Mouse (Mus musculus): ENCODE results near the gene Nfam1. TPM values are rescaled to one million over a fixed set of nuclear protein-coding genes. Genes with fewer than 3 reads are reported as not detected.
"Not testable (repeated sequence)": the region's sequence is repeated elsewhere in the genome, so short reads cannot be mapped to it uniquely, and the experiment has no call there.

Gene Nfam1
- 2.6 and 5.9 TPM in 2 replicates for total RNA-seq (2021)
- long read RNA-seq, experiment 1, partial matches to known transcripts: 1 of 1 reads
- long read RNA-seq, experiment 1, other reads (novel, unspliced or antisense): 0 of 1 reads
- long read RNA-seq, experiment 2, full-length matches to known transcripts: 1 of 2 reads
- long read RNA-seq, experiment 2, partial matches to known transcripts: 0 of 2 reads
- long read RNA-seq, experiment 2, other reads (novel, unspliced or antisense): 1 of 2 reads

GRCm38 (mm10) chr15:83032981-83033541 lies at the start of gene Nfam1:
Gene Nfam1 (minus strand): TSS chr15:83033306.
- DNase-seq: peak; percentile 47

GRCm38 (mm10) chr15:83075607-83076525 lies 42.8 kb upstream of the Nfam1 start:
- DNase-seq: no peak

DNA sequence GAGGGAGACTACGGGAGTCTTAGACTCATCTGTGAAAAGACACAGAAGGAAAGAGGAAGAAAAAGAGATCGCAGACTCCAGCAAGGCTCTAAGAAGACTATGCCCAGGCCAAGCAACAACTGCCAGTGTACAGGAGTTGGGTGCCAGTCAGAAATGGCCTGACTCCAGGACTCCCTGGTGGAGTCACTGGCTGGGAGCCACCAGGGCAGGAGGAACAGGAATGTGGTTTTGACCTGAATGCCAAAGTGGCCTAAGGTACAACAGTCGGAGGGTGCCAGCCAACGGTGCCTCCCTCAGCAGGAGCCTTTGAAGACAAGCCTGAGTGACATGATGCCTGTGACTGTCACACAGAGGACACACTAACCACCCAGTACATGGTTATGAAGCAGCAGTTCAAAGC lies 41.1 kb upstream of the Nfam1 start:
- DNase-seq: peak; percentile 56

DNA sequence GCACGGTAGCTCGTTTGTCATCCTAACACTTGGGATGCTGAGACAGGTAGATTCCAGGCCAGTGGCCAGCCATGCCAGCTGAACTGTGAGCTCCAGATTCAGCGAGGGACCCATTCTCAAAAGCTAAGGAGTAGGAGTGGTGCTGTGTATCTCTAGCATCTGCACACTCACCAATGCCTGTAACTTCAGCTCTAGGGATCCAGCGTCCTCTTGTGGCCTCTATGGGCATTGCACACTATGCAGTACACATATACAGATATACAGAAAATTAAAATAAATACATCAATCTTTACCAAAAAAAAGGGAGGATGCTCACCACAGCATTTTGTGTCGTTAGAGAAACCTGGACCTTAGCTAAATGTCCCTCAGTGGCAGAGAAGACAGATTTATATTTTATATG lies 38.6 kb upstream of the Nfam1 start:
- DNase-seq: no peak

DNA sequence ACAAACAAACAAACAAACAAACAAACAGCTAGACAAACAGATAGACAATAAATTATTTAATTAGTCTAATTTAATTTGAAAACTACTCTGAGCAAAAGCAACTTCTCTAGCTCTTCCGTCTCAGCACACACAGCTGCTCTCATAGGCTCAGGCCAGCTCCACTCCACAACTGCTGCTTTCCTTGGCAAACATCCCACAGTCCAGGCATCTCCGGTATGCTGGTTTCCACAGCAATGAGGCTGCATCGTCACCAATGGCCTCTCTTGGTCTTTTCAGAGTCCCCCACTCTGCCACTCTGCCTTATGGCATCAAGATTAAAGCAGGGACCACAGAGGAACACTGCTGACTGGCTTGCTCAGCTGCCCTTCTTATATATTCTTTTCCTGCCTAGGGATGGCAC lies 37.8 kb upstream of the Nfam1 start:
- peak; percentile 34 for DNase-seq

DNA sequence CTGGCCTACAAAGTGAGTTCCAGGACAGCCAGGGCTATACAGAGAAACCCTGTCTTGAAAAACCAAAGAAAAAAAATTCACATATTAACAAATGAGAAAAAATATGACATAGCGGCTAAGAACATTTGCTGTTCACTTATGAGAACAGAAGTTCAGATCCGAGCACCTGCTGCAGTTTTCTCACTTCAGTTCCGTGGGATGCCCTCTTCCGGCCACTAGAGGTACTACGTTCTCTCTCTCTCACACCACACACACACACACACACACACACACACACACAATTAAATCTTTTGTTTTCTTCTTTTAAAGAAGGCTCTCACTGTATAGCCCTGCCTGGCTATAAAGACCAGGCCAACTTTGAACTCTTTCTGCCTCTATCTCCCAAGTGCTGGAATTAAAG lies 35.2 kb upstream of the Nfam1 start:
- no peak for DNase-seq

DNA sequence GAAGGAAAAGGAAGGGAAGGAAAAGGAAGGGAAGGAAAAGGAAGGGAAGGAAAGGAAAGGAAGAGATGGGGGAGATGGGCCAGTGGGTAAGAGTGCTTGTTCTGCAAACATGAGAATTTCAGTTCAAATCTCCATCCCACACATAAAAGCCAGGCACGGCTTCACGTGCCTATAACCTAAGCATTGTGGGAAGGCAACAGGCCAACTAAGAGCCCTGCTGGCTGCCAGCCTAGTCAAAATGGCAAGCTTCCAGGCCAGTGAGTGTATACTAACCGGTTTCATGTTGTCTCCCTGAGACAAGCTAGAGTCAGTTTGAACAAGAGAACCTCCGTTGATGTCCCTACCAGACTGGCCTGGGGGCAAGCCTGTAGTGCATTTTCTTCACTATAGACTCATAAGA lies 32.4 kb upstream of the Nfam1 start:
- DNase-seq: peak; percentile 84

- not testable (repeated sequence) for DNase-seq
These were observed 29.5 kb upstream of the Nfam1 start for GRCm38 (mm10) chr15:83062582-83062981.

DNA sequence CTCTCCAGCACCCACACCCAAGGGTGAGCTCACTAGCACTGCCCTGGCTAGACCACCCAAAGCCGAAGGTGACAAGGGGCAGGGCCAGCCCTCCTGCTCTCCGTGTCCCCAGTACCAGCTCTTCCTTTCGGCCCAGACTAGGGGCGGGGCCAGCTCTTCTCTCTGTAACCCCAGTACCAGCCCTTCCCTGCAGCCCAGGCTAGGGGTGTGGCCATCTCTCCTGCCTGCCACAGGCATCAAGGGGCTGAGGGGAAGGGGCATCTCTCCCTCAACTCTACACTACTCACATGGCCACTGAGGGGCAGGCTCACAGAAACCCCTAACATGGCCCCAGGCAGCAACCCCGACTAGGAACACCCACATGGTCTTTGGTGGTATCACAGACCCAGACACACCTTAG lies 28.6 kb upstream of the Nfam1 start:
- no peak for DNase-seq

- no peak for DNase-seq
These were observed 26.1 kb upstream of the Nfam1 start for GRCm38 (mm10) chr15:83059233-83059660.

- no peak for DNase-seq
These were observed 24.4 kb upstream of the Nfam1 start for GRCm38 (mm10) chr15:83057533-83057932.

DNA sequence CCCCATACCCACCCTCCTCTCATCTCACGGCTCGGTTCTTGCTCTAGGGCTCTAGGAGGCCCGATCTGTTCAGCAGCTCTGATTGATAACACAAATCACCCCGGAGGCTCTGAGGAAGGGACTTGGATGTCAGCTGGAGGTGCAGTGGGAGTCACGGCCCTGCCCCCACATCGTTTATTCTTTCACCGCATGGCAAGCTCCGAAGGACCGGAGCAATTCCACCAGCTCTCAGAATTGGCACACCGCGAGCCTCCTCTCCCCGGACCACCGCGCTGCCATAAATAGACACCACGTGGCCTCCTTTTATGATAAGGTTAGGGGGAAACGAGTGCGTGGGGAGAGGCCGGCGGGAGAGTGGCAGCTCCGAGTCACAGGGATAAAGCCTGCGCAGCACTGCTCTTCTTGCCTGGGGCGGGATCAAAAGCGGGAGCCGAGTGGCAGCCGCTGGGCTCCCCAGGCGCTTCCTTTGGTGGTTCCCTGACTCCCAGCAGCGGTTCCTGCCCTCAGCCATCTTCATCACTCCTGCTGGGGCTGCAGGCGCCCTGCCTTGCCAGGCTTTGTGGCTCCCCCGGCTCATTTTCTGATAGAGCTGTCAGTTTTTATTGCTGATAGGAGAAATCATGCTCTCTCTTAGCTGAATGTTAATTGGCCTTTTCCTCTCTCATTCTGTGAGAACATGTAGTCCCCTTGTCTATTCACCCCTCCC lies 23.4 kb upstream of the Nfam1 start:
- DNase-seq: peak; percentile 56

DNA sequence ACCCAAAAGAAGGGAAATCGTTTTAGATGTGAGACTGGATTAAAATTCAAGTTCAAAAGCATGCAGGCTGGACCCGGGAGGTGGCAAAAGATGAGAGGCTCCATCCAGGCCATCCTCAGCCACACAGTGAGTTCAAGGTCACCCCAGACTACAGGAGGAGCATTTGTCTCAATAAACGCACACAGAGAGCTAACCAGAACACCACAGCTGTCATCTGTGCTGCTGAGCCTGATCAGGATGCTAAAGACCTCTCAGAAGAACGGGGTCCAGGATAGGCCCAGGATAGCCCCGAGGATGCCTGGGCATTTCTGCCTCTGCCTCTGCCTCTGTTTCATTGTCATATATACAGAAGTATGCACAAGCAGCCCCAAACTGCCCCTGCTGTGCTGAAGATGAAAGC lies 22.5 kb upstream of the Nfam1 start:
- DNase-seq: no peak

GRCm38 (mm10) chr15:83053261-83053660 lies 20.2 kb upstream of the Nfam1 start:
- DNase-seq: no peak

DNA sequence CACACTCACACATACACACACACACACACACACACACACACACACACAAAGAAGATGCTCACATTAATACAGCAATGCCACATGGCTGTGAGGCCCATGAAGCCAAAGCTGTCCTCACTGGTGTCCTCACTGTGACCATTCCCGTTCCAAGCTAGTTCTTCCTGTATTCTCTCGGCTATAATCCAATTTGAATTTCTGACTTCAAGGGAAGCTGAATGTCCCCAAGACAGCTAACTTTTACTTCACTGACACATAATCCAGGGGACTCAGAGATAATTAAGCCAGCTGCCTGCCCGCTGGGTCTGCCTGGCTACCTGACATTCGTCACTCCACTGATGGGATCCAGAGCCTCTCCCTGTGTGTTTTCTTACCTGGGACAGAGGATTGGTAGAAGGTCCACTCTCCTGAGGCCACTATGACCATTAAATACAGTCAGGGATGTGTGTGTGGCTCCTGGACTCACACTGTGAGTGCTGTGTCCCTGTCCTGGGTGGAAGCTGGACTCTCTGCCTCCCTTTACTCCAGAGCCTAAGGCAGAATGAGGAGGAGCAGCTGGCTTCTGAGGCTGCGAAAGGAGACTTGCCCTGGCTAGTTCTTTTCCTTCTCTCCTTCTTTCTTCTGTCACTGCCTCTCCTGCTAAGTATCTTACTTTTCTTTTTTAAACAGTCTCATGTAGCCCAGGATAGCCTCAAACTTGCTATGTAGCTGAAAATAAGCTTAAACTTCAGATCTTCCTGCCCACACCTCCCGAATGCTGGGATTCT lies 19.4 kb upstream of the Nfam1 start:
- DNase-seq: no peak

DNA sequence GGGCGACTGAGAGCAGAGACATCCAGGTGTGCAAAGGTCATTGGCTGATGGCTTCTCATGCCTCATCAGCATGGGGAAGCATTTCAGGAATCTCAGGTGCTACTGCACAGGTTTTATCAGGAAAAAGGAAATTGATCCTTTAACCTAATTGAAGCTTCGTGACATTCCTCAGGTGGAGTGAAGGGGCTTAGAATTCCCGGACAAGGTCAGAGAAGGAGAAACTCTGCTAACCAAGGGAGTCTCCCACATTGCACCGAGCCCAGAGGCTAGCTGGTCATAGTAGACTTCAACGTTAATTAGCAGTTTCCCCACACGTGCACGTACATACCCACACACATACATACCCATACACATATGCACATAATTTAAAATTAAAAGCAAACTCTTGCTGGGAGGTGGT lies 13.6 kb upstream of the Nfam1 start:
- no peak for DNase-seq

DNA sequence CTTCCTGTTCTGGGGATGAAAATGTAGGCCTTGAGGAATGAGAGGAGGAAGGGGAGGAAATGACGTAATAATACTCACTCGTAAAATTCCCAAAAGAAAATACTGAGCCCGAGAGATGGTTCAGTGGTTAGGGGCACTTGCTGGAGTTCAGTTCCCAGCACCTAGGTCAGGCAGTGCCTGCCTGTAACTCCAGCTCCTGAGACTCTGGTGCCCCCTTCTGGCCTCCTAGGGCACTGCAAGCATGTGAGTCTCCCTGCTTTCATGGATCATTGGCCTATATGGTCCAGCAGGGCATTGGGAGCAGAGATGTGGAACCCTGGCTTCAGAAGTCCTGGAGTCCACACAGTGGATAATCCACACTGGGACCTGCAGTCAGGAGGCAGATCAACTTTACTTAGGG lies 13.2 kb upstream of the Nfam1 start:
- no peak for DNase-seq

DNA sequence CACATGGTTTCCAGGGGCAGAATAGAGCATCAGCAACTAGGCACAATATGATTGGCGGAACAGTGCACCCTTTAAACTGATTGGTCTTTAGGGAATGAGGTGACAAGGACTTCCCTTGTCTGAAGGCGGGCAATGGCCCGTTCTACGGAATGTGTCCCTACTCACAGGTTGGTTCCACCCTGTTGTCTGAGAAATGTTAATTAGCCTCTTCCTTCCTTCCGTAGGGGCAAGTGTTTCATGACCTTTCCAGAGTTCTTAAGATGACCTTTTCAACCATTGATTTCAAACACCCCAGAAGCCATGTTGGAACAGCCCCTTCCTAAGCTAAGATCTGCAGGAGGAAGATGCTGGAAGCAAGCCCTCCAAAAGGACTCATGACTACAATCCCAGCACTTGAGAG lies 12.5 kb upstream of the Nfam1 start:
- DNase-seq: not testable (repeated sequence)

DNA sequence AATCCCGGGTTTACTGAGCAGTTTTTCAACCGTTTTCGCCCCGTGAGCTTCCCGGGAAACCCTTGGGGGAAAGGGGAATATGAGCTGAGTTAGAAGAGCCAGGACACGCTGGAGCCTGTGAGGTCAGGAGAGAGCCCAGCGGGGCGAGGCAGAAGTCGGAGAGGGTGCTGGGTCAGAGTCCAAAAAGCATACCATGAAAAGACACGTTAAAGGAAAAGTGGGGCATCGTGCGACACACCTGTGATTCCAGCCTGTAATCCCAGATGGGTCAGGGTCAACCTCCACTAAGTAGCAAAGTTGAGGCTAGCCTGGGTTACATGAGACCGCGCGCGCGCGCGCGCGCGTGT lies 10.2 kb upstream of the Nfam1 start:
- no peak for DNase-seq

GRCm38 (mm10) chr15:83042655-83043361 lies 9.7 kb upstream of the Nfam1 start:
- DNase-seq: no peak

- DNase-seq: no peak
These were observed 7.0 kb upstream of the Nfam1 start for GRCm38 (mm10) chr15:83040156-83040555.
